ENCODE assay signal across 1 mouse cellular context in the genomic region with DNA sequence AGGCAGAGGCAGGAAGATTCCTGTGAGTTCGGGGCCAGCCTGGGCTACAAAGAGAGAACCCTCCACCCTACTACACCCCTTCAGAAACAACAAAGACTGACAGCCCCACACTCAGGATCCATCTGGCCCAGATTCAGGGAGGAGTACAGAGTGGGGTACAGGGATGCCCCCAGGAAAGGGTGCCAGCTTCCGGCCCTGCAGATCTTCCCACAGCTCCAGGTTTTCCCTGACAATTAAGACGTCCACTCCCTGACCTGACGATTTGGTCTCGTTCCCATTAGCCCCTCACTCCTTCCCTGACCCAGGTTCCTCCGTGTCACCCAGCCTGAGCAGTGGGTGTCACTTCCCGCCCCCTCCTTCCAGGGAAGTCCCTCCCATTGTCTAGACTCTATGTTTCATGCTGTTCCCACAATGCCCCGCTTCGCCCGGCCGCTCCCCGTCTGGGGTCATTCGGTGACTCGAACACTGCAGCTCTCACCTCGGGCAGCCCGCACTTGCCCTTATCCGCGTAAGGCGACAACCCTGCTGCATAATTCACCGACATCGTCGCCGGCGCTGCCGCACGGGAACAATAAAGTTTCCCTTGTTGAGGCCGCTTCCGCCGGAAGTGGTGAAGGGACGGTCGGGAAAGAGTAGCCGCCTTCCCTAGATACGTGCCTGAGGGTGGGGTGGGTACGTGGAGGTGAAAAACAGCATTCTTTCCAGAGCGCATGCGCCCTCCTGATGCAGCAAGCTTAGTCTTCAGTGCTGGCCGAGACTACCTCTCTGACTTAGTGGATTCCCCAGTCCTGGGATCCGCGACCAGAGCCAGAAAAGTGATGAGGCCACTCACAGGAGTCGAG.
TF ChIP-seq lines count a peak whose summit lies in the region.

A gene (minus strand): TSS at position 804 of the 842 bp plus-strand sequence.

TF ChIP-seq in MEL, 35 proteins besides CTCF, POLR2A, EP300 and RAD21 (continued from another document):
- TF ChIP-seq RCOR1 (IDR thresholded peaks at IDR 0.05; ENCODE audit: low read depth, low read length) (0 out of 2 replicates have a peak, but pooled peaks have one; percentile 11), UBTF (IDR thresholded peaks at IDR 0.05; ENCODE audit: borderline replicate concordance, insufficient read depth, low read depth, low read length) (no peak), TBP (IDR thresholded peaks at IDR 0.05; ENCODE audit: low read depth, low read length) (peak; percentile 75), ELF1 (IDR thresholded peaks at IDR 0.05; ENCODE audit: low read depth, low read length) (peak; percentile 70), MEF2A (IDR thresholded peaks at IDR 0.05; ENCODE audit: extremely low read depth, insufficient replicate concordance, low read depth, low read length, poor library complexity, severe bottlenecking) (no peak), CHD2 (IDR thresholded peaks at IDR 0.05; ENCODE audit: low read length) (no peak), MYB (IDR thresholded peaks at IDR 0.05; ENCODE audit: low read depth, low read length) (no peak; the same call in 1 of the 2 replicates)
